Mouse (Mus musculus): ENCODE results near the gene Colec11.

Gene Colec11

GRCm38 (mm10) chr12:28598526-28598991 is 24.6 kb downstream of the Colec11 start:
- DNase-seq: no peak

GRCm38 (mm10) chr12:28598110-28598509 is 25.1 kb downstream of the Colec11 start:
- DNase-seq: no peak

- no peak for DNase-seq
These were observed 25.5 kb downstream of the Colec11 start for GRCm38 (mm10) chr12:28597699-28598098.

- no peak for DNase-seq
These were observed 26.3 kb downstream of the Colec11 start for GRCm38 (mm10) chr12:28596851-28597250.

- DNase-seq: peak in 1 of 2 experiments; percentile 25
These were observed 32.7 kb downstream of the Colec11 start for GRCm38 (mm10) chr12:28590428-28590827.

- DNase-seq: peak; percentile 86 to 91
These were observed 33.9 kb downstream of the Colec11 start for GRCm38 (mm10) chr12:28589090-28589868.

GRCm38 (mm10) chr12:28587949-28588348 is 35.2 kb downstream of the Colec11 start:
- no peak for DNase-seq

GRCm38 (mm10) chr12:28584036-28584435 is 39.1 kb downstream of the Colec11 start:
- DNase-seq: no peak

- no peak for DNase-seq
These were observed 40.8 kb downstream of the Colec11 start, which contains the start of gene Allc for GRCm38 (mm10) chr12:28582423-28582822. Gene Allc (minus strand): TSS chr12:28582523.

GRCm38 (mm10) chr12:28579132-28579531 is 44.0 kb downstream of the Colec11 start:
- peak; percentile 53 for DNase-seq

- DNase-seq: no peak
These were observed 45.0 kb downstream of the Colec11 start for GRCm38 (mm10) chr12:28578147-28578546.

GRCm38 (mm10) chr12:28575366-28576070 is 47.7 kb downstream of the Colec11 start:
- no peak for DNase-seq

GRCm38 (mm10) chr12:28572241-28572640 is 50.9 kb downstream of the Colec11 start:
- no peak for DNase-seq

GRCm38 (mm10) chr12:28552299-28552698 is 70.9 kb downstream of the Colec11 start, which contains the start of gene Dcdc2c:
Gene Dcdc2c (minus strand): TSS chr12:28552399.
- DNase-seq: no peak

GRCm38 (mm10) chr12:28551775-28552174 is 71.4 kb downstream of the Colec11 start:
- DNase-seq: peak; percentile 13 to 30

- DNase-seq: no peak
These were observed 74.3 kb downstream of the Colec11 start for GRCm38 (mm10) chr12:28548887-28549286.
